Mouse (Mus musculus): ENCODE measurements around the gene Clec2g.
"Not testable (repeated sequence)": the region's sequence is repeated elsewhere in the genome, so short reads cannot be mapped to it uniquely, and the experiment has no call there.

Gene Clec2g

GRCm38 (mm10) chr6:128972156-128972555, 38.0 kb downstream of the Clec2g start:
- DNase-seq: no peak

- no peak for DNase-seq
These were observed 38.7 kb downstream of the Clec2g start for GRCm38 (mm10) chr6:128972687-128973438.

- no peak for DNase-seq
These were observed 39.2 kb downstream of the Clec2g start for GRCm38 (mm10) chr6:128973439-128973697.

DNA sequence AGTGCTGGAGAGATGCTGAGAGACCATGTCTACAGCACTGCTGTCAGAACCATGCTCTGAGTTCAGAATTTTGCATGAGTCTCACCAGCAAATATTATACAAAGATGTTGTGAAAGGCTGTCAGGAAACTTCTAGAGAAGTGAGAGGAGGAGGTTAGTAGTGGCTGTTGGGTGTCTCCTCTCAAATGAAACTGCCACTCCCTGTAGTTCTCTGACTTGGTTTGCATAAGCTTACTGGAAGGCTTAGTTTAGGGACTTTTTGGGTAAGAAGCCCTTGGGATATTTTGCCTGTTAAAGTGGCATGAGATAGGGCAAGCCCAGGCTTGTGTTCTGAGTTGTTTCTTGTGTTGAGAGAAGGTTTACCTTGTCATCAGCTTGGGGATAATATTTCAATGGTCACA, 40.7 kb downstream of the Clec2g start:
- DNase-seq: not testable (repeated sequence)

DNA sequence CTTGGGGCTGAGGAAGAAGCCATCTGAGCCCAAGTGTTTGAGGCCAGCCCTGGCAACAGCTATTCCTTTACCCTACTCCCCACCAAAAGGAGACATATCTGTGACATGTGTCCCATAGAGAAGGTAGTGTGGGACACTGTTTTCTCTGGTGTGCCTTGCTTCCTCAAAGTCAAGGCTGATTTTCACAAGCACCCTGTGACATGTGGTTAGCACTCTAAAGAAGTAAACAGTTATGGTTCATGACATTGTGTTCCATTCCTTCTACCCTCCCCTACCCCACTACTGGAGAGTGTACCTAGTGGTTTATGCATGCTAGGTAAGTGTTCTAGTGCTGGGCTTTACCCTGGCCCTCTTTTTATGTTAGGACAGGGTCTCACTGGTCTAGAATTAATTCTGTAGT, 42.0 kb downstream of the Clec2g start:
- DNase-seq: no peak

- DNase-seq: not testable (repeated sequence)
These were observed 47.9 kb downstream of the Clec2g start for GRCm38 (mm10) chr6:128981951-128982541.

DNA sequence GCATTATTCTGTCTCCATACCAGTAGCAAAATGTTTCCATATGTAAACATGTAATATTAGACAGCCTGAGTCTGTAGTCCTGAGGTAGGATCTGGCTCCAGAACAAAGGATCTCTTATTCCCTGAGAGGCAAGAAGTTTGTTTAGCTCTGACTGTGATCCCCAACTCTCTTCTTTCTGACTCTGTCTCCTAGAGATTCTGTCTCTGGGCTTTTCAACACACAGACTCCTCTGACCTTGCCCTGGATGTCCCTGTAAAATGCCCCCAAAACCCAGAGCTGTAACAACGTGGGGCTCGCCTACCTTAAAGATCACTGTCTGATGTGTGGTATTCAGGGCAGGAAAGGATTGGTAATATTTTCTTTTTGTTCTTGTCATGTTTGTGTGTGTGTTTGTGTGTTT, 58.2 kb downstream of the Clec2g start:
- DNase-seq: no peak

- no peak for DNase-seq
These were observed 58.6 kb downstream of the Clec2g start for GRCm38 (mm10) chr6:128992753-128993152.

DNA sequence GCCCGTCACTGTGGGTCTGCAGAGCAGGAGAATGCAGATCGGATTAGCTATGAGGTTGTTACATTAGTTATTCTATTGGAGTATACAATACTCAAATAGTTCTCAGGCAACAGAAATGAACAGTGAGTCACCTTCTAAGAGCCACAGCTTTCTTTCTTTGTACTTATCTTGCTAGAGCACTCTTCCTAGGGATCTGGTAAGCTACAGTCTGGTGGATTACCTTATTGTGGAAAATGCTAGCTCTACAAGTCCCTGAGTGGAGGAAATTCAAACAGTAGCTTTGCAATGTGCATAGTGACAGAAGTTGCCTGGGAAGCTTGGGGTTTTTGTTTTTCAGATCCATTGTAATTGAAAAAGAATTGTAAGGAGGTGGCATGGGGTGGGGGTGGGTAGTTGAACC, 59.0 kb downstream of the Clec2g start:
- no peak for DNase-seq

- no peak for DNase-seq
These were observed 60.2 kb downstream of the Clec2g start for GRCm38 (mm10) chr6:128994336-128994735.

DNA sequence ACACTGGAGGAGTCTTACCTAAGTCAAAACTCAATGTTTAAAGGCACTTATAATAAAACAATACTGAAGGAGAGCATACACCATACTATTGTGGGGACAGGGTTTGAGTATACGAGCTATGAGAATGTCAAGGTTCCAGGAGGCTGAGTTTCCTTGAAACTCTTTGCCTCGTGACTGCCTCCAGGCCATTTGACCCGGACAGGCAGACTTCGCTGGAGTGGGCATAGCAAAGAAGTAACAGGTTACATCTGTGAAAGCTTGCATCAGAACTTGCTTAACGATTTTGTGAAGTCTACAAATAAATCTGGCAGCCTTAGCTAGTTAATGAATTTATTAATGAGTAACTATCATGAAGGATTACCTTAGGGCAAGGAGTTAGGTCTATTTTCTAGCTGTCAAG, 60.6 kb downstream of the Clec2g start:
- DNase-seq: no peak

GRCm38 (mm10) chr6:128995250-128996053, 61.3 kb downstream of the Clec2g start:
- no peak for DNase-seq

GRCm38 (mm10) chr6:128996054-128996767, 62.0 kb downstream of the Clec2g start:
- DNase-seq: no peak

DNA sequence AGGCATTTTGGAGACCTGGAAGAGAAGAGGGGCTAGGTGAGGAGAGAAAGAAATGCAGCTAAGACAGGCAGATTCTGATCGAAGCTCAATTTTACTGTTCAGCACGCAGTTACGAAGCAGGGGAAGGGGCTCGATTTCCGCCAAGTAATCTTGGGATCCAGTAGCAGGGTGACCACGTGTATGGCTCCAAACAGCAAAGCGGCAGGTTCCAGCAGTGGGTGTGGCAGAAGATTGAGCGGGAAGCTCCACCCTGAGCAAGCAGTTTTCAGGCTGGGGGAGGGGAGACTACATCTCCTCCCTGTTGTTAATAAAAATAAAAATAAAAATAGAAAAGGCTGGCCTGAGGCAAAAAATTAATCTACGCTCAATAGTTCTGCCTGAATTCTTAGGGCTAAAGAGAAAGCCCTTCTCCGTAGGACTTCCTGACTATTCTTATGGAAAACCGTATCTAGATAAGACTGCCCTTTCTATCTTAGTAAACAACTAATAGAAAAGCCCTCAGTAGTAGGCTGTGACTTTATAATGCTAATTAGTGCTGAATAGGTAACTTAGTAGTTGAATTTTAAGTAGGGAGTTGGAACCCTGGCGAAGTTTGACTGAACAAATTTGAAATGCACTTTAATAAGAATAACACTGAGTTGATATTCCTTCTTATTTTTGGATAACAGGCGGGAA, 62.7 kb downstream of the Clec2g start:
- no peak for DNase-seq

DNA sequence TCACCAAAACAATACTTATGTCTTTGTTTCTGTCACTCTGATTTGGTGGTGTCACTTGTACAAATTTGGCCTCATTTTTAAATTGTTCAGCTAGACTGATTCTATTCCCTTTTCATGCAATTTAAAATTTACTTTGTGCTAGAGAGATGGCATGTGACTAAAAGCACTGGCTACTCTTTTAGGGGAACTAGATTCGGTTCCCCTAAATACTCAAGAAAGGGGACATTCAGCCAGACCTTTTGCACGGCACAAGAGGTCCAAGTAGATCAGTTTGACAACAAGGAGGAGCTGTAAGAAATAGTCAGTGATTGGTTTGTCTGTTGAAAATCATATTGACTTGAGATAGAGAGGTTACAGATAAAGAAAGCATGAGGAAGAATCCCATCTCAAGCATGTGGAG, 67.2 kb downstream of the Clec2g start:
- no peak for DNase-seq

DNA sequence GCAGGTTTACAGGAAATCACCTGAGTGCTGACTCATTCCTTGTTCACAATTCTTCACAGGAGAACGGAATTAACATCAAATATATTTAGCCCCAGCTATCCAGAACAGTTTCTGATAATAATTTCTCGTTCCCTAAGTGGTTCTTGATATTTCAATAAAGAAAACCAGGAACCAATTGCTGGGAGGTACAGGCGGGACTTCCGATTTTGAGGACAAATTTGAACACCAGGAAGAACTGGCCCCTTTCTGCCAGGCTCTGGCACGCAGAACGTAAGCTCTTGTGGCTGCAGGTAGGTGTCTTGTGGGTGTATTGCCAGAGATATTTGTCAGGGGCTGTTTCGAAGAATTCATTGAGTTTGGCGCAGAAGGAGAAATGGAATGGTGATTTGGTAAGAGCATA, 74.4 kb downstream of the Clec2g start:
- no peak for DNase-seq

GRCm38 (mm10) chr6:129009846-129010504, 75.8 kb downstream of the Clec2g start:
- DNase-seq: not testable (repeated sequence)

DNA sequence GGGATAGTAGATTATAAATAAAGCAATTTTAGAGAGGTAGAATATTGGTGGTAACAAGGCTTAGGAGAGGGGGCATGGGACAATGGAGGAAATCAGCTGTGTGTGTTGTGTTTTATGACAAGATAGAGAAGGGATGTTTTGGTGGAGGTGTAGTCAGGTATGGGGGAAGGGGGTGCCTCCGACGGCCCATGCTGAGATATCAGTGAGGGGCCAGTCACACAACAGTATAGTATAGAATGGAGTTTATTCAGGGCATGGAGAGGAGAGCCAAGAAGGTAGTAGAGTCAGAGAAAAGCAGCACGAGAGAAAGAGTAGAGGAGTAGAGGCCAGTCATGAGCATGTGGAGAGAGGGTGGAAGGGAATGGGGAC, 76.3 kb downstream of the Clec2g start:
- no peak for DNase-seq

DNA sequence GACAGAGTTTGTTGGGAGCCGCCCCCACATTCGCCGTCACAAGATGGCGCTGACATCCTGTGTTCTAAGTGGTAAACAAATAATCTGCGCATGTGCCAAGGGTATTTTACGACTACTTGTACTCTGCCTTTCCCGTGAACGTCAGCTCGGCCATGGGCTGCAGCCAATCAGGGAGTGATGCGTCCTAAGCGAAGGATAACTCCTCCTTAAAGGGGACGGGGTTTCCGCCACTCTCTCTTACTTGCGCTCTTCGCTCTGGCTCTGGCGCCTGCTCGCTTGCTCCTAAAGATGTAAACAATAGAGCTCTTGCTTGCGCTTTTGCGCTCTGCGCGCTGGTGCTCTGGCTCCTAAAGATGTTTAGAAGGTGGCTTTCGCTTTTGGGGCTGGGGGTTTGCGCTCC, 77.8 kb downstream of the Clec2g start:
- not testable (repeated sequence) for DNase-seq

- DNase-seq: no peak
These were observed 78.8 kb downstream of the Clec2g start for GRCm38 (mm10) chr6:129012966-129013365.

DNA sequence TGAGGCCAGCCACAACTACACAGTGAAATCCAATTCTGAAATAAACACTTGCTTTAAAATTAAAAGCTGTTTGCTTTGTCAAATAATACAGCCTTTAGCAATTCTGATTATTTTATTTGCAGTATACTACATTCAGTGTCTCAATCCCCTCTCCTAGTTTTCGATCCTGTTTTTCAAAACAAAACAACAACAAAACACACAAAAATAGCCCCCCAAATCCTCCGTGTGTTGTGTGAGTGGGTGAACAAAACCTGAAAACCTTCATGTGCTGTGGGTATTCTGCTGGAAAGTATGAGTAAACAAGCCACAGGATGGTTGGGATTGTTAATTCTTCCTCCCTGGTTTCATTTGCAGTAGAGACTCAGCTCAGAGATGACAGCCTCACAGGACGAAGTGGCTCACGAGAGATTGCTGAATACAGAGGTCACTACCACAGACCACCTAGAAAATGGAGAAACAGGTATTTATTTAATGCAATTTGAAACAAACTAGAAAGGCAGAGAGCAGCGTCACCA, 79.6 kb downstream of the Clec2g start:
- no peak for DNase-seq

DNA sequence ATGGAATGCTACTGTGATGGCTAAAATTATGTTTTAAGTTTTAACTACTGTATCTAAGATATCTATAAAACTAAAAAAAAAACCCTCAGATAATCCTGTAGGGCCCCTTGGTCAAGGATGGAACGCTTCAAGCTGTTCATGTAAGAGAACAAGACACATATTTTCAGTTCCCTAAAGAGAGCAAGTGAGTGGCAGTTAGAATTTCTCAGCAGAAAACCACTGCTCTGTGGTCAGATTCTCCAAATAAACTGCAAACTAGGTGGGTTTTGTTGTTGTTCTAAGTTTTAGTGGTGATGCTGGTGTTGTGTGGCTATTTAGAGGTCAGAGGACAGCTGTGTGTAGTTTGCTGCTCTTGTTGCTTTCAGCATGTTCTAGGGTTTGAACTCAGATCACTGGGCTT, 80.2 kb downstream of the Clec2g start:
- DNase-seq: no peak

Measured in lung, postnatal 4 days (tissue).